Mouse (Mus musculus) mouse embryonic stem cell (cell line): ENCODE results near the gene Gm8994.

Experiments used
- in situ Hi-C, 2 experiments: fragments of 300-500 bp; cut with MboI; formaldehyde crosslinking; loops; 1 replicate in 1 of 2; 3 replicates in 1 of 2; pipeline ENCODE4 v1.14.3; 2019 to 2020; ENCODE audit warnings: low sequenced_read_pairs in 2 of 2, low pct_unique_long_range_greater_than_20kb in 1 of 2, mixed read lengths in 1 of 2; ENCODE audit not compliant: unreplicated experiment in 1 of 2

The Gm8994 gene

DNA sequence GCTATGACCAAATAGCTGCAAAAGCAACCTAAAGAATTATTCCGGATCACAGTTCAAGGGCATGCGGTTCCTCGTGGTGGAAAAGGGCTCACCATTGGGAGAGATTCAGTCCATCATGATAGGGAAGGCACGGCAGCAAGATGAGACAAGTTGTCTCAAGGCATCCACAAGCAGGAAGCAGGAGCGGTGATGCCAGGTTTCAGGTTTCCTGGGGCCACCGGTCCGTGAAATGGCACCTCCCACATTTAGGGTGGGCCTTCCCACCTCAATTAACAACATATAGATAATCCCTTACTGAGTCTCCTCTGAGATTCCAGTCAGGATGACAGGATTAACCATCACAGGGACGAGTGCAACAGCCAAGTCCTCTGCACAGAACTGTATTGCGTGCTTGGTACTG, 20.3 kb downstream of the Gm8994 start:
- in situ Hi-C loops = no loop called here

DNA sequence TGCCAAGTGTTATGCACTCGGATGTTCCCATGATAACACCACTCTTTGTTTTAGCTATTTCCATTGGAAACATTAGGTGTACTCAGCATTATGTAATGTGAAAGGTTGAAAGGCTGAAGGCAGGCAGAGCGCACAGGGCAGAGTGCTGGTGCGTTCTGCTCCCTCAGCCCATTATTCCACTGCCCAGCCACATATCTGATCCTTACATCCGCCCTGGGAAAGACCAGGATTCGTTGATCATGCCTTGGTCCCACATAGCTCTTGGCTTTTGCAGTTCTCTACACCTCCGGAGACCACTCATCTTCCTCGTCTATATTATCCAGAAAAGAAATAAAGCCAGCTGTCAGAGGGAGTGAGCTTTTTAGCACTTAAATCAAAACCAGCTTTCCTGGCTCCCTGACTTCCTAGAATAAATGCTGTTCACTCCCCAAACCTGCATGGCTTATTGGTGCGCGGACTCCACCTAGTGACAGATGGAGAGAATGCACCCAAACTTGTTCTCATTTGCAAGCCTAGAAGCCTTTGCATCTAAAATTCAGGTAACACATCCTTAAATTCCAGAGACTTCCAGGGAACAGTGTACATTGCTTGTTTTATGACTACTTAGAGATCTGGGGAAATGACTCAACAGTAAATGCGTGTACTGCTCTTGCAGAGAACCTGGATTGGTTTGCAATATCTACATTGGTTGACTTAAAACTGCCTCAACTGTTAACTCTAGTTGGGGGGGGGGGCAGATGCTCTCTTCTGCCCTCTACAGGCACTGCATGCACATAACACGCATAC, 26.3 kb downstream of the Gm8994 start:
- in situ Hi-C loops = no loop called here

DNA sequence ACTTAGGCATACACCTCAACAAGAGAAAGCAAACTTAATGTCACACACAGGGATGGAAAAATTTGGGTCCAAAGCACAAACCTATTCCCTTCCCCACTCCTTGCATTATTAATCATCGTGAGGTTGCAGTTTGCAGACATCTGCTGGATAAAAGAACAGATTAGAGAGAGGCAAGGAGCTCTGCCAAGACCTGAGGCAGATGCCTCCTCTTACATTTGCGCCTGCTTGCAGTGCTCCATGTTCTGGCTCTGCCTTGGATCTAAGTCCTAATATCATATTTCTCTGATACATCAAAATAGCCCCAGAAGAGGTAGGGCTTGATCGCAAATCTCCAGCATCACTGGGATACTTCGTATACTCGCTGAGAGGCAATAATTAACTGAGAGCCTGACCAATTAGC, 31.1 kb downstream of the Gm8994 start:
- in situ Hi-C loops = no loop called here

DNA sequence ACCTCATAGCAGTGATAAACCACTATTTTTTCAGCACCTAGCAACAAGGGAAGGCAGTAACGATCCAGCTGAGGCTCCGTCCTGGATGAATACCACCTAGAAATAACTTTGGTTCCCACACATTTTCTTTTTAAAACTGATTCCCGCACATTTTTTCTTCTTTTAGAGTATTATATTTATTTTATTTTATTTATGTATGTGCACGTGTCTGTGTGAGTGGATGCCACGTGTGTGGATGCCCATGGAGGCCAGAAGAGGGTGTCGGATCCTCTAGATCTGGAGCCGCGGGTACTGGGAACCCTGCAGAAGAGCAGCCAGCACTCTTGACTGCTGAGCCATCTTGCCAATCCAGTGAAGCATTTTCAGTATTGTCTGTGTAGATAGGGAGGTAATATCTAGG, 36.0 kb downstream of the Gm8994 start:
- in situ Hi-C loops = no loop called here

DNA sequence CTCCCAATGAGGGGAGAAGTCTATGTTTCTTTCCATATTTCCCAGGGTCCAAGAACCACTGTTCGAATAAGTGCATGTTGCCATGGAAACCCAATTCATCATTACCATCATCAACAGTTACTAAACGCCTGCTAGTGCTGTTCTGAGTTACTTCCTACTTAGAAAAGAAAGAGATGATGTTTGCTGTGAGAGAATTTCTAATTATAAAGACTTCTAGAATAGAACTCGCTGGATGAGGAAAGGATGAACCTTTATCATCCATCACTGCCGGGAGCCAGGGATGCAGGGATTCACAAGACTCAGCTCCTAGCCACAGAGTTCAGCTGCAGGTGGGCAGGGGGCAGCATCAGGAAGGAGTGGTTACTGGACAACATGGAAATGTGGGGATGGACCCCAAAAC, 36.7 kb downstream of the Gm8994 start:
- in situ Hi-C loops = no loop called here

DNA sequence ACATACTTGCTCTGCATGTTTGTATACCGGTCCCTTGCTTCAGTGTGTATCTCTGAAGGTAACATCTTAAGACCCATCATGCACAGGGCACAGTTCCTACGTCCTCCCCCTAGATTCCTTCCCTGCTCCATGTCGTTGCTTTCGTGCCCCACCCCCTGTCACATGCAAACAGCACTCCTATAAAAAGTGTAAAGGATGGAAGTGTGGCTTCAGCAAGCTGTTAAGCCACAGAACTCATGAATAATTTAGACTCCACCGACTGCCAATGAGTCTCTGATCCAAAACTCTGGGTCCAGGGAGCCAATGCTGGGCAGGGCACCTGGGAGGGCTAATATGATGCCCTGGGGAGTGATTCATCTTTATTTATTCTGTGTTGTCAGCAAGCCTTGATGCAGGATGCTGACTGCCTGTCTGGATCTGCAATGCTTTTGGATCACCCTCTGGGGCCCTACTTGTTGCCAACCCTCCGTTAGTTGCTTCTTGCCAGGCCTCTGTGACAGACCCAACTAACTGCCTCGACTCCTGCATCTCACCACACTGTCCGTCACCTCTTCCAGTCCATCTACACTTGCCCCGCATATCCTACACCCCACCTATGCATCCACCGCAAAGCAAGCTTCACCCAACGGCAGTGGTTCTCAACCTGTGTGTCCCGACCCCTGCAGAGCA, 37.2 kb downstream of the Gm8994 start:
- in situ Hi-C loops = no loop called here

DNA sequence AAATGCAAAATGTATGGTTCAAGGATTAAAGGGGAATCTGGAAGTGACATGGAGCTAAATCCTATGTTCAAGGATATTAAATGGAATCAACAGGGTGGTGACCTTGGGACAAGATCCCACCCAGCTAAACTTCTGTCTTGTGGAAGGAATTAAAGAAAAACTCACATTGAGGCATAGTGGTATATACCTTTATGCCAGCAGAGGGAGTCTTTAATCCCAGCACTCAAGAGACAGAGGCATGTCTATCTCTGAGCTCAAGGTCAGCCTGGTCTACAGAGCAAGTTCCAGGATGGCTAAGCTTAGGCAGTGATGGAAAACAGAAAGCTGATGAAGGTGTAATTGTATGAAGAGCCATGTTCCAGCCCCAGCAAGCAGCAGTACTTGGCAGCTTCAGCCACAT, 48.8 kb downstream of the Gm8994 start:
- in situ Hi-C loops = no loop called here
